Mouse (Mus musculus) brown adipose tissue, adult 24 weeks (tissue): ENCODE measurements around the gene Gm20509. TPM values are rescaled to one million over a fixed set of nuclear protein-coding genes. Genes with fewer than 3 reads are reported as not detected.
A peak's percentile ranks its signal among the peaks of the same experiment; 100 is the strongest.
"Not testable (repeated sequence)": the region's sequence is repeated elsewhere in the genome, so short reads cannot be mapped to it uniquely, and the experiment has no call there.

Experiments used
- H3K27ac ChIP-seq: fragments of 200-500 bp; replicated peaks from 2 replicates; pipeline ENCODE4 v1.5.1; 2012; ENCODE audit warnings: low read depth, mild to moderate bottlenecking, low read length
- H3K4me1 ChIP-seq: fragments of 200-500 bp; 2 replicates; pipeline ENCODE4 v1.6.1; 2012; ENCODE audit warnings: low read length, mixed read lengths; ENCODE audit not compliant: control insufficient read depth, insufficient read depth, insufficient read length
- H3K4me3 ChIP-seq: fragments of 200-500 bp; 2 replicates; pipeline ENCODE4 v1.5.1; 2012; ENCODE audit warnings: low read depth, mild to moderate bottlenecking, low read length, moderate library complexity; ENCODE audit not compliant: insufficient read depth
- polyA plus RNA-seq: library from polyadenylated mRNA; stranded (reverse); fragments of >200 nt; gene quantifications from 2 replicates; pipeline ENCODE4 v1.2.4, GENCODE M21; 2012; ENCODE audit not compliant: missing spikeins, insufficient read depth, insufficient read length

Gene Gm20509
- polyA plus RNA-seq, result not detected in 2 replicates

GRCm38 (mm10) chr9:73102181-73102580, at the start of gene Gm20509:
TSS of gene Gm20509 (plus strand) at chr9:73102470.
- Histone ChIP-seq H3K4me3 (peak within 1 kb of the TSS; percentile 47), H3K4me1 (no peaks in the 10 kb centered on the region), H3K27ac (no peak within 1 kb of the TSS)

- Histone ChIP-seq H3K27ac (no peak overlapping the region), H3K4me1 (no peaks in the 10 kb centered on the region), H3K4me3 (no peak overlapping the region)
Measured at GRCm38 (mm10) chr9:73055441-73055911, 46.8 kb upstream of the Gm20509 start.

GRCm38 (mm10) chr9:73059224-73059623, 43.0 kb upstream of the Gm20509 start:
- Histone ChIP-seq H3K4me3 (no peak overlapping the region), H3K27ac (no peak overlapping the region), H3K4me1 (no peaks in the 10 kb centered on the region)

GRCm38 (mm10) chr9:73063621-73064290, 38.5 kb upstream of the Gm20509 start:
- Histone ChIP-seq H3K4me3 (no peak overlapping the region), H3K27ac (no peak overlapping the region), H3K4me1 (no peaks in the 10 kb centered on the region)

GRCm38 (mm10) chr9:73067086-73067485, 35.2 kb upstream of the Gm20509 start:
- H3K27ac ChIP-seq, result no peak overlapping the region
- 0 out of 2 replicates have a peak overlapping the region, but pooled peaks have one; percentile 3 for H3K4me3 ChIP-seq
- H3K4me1 ChIP-seq, result no peaks in the 10 kb centered on the region

- no peak overlapping the region for H3K4me3 ChIP-seq
- H3K4me1 ChIP-seq, result no peaks in the 10 kb centered on the region
- H3K27ac ChIP-seq, result no peak overlapping the region
Measured at GRCm38 (mm10) chr9:73068230-73068679, 34.0 kb upstream of the Gm20509 start.

- Histone ChIP-seq H3K4me3 (no peak overlapping the region), H3K27ac (no peak overlapping the region), H3K4me1 (no peaks in the 10 kb centered on the region)
Measured at GRCm38 (mm10) chr9:73068688-73069087, 33.6 kb upstream of the Gm20509 start.

GRCm38 (mm10) chr9:73070971-73071659, 31.2 kb upstream of the Gm20509 start:
- Histone ChIP-seq H3K4me1 (no peaks in the 10 kb centered on the region), H3K4me3 (no peak overlapping the region), H3K27ac (no peak overlapping the region; the same call in 1 of the 2 replicates)

GRCm38 (mm10) chr9:73072426-73072825, 29.8 kb upstream of the Gm20509 start:
- Histone ChIP-seq H3K4me1 (no peaks in the 10 kb centered on the region), H3K27ac (no peak overlapping the region), H3K4me3 (no peak overlapping the region)

GRCm38 (mm10) chr9:73073169-73073568, 29.1 kb upstream of the Gm20509 start:
- no peak overlapping the region for H3K27ac ChIP-seq
- H3K4me3 ChIP-seq, result no peak overlapping the region
- no peaks in the 10 kb centered on the region for H3K4me1 ChIP-seq

- not testable (repeated sequence) for H3K4me3 ChIP-seq, H3K27ac ChIP-seq, H3K4me1 ChIP-seq
Measured at GRCm38 (mm10) chr9:73079349-73079748, 22.9 kb upstream of the Gm20509 start.

- no peaks in the 10 kb centered on the region for H3K4me1 ChIP-seq
- no peak overlapping the region for H3K27ac ChIP-seq
- no peak overlapping the region for H3K4me3 ChIP-seq
Measured at GRCm38 (mm10) chr9:73079801-73080325, 22.4 kb upstream of the Gm20509 start.

- H3K27ac ChIP-seq, result no peak overlapping the region
- no peaks in the 10 kb centered on the region for H3K4me1 ChIP-seq
- H3K4me3 ChIP-seq, result no peak overlapping the region
Measured at GRCm38 (mm10) chr9:73082291-73083000, 19.8 kb upstream of the Gm20509 start.

- Histone ChIP-seq H3K27ac (no peak overlapping the region), H3K4me3 (no peak overlapping the region), H3K4me1 (no peaks in the 10 kb centered on the region)
Measured at GRCm38 (mm10) chr9:73083956-73084355, 18.3 kb upstream of the Gm20509 start.

- no peaks in the 10 kb centered on the region for H3K4me1 ChIP-seq
- H3K27ac ChIP-seq, result no peak overlapping the region
- H3K4me3 ChIP-seq, result no peak overlapping the region
Measured at GRCm38 (mm10) chr9:73085845-73086244, 16.4 kb upstream of the Gm20509 start.
